Mouse (Mus musculus) MN1 (cell line): ENCODE data around the gene Pygl.
A peak's percentile ranks its signal among the peaks of the same experiment; 100 is the strongest.
"Not testable (repeated sequence)": the region's sequence is repeated elsewhere in the genome, so short reads cannot be mapped to it uniquely, and the experiment has no call there.

Source experiments
- DNase-seq: peaks from one replicate; pipeline ENCODE4 v3.0.0-alpha.2; 2016; ENCODE audit warnings: low spot score

Gene Pygl

DNA sequence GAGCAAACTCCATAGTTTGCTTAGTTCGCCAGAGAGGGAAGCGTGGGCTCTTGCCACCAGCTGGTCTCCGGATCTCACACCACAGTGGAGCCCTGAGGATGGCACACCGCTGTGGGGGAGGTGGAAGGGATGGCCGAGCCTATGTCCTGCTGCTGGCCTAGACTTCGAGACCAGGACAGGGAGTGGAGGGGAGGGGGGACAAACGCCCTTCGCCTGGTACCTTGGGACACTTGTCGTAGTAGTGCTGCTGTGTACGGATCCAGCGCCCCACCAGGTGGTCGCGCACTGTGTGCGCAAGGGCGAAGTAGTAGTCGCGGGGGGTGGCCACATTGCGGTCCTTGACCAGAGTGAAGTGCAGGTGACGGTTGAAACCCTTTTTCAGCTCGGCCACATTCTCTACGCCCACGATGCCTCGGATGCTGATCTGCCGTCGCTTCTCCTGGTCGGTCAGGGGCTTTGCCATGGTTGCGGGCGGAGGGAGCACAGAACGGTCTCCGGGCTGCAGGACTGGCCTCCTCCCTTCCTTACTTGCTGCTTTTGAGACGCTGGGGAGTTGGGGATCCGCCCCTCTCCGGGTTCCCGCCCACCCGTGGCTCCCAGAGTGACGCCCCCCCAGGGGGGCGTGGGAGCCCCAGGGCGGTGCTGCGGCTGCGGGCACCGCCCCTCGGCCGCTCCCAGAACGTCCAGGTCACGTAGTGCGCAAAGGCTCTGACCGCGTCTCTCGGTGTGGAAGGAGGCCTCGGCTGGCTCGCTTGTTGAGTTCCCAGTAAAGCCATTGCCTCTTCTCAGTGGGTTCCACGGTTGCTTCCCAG lies 4.0 kb downstream of the Pygl start:
- DNase-seq, result peak; percentile 89

DNA sequence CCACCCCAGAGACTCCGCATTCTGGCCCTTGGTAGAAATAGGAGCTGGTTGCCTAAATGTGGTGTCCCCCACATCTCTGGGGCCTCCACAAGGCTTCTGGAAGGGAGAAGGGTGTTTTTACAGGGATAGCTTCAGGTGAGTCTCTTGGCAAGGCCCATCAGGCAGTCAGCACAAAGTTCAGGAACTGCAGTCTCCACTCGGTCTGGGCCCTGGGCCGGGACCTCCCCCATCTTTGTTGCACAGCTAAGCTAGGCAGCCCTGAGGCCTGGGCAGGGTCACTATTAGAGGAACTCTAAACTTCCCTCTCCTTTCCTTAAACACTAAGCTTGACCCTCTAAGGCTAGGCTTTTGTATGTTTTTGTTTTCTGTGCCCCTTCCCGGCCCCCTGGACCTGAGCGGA lies 4.6 kb downstream of the Pygl start:
- no peak for DNase-seq

DNA sequence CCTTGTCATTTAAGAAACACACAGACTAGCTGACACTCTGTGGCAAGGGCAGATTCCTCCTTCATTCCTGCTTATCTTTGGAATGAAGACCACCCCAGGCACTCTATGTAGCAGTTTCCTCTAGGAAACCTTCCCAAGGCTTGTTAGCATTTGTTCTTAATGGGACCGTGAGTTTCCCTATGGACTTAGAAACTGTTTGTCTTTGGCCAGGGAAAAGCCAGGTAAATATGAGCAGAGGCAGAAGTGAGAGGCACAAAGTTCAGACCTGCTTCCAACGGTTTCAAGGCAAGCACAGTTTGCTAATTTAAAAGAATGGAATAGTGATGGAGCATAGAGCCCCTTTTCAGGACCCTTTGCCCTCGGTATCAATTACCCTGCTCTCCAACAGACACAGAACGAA lies 8.0 kb downstream of the Pygl start:
- DNase-seq, result no peak

DNA sequence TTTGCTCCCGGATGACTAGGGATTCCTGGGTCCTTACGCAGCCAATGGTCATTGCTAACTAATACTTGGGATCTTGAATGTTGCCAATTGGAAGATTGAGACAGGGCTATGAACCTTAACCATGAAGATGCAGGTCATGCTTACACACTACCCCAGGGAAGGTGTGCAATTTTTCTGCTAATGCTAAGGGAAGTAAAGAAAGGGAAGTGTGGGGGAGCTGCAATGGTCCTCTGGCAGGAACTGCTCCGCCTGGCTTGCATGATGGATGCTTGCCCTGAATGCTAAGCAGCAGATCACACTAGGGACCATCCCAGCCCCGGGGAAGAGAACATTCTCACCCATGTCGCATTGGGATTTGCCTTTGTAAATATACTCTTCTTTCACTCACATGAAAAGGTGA lies 9.9 kb downstream of the Pygl start:
- DNase-seq, result no peak

DNA sequence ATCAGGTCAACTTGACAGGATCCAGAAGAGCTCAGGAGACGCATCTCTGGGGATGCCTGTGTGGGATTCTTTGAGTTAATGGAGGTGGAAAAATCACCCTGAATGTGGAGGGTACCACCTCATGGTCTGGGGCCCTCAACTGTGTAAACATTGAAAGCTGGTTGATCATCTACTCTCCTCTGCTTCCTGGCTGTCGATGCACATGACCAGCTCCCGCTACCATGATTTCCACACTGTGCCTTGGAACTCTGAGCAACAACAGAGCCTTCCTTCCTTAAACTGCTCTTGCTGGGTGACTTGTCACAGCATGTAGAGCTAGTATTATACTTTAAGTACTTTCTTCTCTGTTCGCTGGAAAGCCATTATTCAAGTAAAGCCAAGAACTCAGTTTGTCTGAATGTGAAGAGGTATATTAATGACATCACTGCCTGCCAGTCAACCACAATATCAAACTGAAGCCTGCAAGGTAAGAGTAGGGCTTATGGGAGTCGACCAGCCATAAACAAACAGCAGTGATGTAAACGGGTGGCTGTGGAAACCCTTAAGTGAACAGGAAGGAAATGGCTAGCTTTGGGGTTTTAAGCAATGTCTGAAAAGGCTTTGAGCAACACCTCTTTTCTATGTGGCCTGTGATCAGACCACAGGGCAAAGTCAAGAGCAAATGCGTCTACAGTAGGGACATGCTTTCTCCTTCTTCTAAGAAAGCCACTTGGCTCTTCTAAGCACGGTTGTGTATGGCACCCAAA lies 12.3 kb downstream of the Pygl start:
- no peak for DNase-seq

DNA sequence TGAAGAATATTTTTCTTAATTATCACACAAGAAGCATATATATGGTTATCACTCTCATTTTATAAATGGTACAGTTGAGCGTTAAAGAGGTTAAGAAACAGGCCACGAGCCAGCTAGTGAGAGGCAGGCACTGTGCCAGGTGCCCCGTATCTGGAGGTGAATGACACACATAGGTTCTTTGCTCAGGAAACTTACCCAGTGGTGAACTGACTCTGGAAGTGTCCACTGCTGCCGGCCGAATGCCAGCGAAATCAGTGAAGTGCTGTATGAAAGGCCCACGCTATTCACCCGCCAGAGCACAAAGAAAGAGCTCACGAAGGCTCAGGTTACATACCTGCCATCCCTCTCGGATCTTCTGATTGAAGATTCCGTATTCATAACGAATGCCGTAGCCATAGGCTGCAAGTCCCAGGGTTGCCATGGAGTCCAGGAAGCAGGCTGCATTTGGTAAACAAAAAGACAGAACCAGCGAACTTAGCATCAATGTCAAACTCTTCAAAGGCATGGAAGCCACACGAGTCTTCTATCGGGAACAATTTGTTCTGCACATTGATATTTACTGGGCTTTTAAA lies 15.0 kb downstream of the Pygl start:
- DNase-seq, result no peak

DNA sequence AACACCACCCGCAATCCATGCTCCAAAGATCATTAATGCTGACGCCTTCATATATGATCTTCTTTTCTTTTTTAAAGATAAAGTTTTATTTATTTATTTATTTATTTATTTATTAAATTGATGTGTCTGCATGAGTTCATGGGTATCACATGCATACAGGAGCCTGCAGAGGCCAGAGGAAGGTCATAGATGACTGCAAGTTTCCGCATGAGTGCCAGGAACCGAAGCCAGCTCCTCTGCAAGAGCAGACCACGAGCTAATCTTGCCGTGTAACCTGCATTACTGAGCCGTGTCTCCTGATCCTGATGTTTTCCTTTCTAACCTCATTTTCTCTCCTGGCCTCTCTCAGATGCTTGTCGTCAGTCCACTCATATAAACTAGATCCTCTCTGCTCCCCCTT lies 17.0 kb downstream of the Pygl start:
- DNase-seq, result no peak

DNA sequence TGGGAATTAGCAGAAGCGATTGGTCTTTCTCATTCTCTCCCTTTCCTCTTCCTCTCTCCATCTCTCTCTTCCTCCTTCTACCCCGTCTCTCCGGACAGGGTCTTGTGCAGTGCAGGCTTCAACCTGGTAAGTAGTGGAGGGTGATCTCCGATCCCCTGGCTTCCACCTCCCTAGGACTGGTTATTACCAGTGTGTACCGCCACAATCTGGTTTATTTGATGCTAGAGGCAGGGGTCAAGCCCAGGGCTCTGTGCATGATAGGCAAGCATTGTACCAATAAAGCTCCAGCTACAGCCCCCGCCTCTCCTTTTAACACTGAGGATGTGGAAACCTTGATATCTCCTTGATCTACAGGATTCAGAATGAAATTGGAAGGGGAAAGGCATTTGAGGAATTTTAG lies 17.7 kb downstream of the Pygl start:
- no peak for DNase-seq

DNA sequence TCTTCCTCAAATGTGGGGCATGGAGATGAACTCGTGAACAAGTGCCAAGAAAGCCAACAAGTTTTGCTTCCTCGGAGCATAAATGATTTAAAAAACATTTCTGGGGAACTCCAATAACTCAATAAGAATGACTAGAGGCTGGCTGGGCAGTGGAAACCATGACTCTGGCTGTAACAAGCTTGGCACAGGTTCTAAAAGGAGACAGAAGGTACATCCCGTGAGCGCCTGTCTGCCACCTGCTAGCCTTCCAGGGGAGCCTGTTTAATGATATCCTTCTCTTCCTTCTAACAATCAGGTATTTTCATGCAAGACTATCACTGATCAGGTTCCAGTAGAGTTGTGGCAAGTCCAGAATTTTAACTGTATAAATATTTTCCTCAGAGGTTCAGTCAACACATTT lies 18.8 kb downstream of the Pygl start:
- no peak for DNase-seq

DNA sequence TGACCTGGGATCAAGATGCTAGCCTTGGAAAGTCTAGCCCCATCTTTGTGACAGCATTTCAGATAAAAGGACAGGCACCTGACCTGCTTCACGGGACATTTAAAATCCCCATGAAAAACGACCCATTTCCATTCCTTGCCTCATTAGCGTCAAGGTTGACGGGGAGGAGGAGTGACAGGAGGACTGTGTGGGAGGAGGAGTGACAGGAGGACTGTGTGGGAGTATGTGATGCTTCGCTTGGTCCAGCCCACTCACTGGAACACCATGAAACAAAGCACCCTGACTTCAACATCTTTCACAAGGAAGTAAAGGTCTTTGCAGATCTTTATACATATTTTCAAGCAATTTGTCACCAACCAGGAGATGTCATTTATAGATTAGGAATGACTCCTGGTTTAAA lies 23.1 kb downstream of the Pygl start:
- DNase-seq, result no peak

DNA sequence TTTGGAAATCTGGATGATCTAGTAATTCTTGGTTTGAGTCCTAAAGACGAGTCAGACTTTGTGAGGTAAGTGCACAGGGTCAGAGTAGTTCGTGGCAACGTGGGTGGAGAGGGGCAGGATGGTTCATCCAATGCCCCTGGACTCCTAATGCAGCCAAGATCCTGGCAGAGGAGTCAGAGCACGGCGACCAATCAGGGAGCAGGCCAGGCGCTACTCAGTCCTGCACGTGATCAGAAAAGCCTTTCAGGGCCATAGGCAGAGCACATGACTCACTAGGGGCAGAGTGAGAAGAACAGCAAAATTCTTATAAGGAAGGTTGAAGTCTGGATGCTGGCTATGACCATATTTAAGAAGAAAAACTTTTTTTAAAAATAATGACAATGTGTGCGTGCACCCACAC lies 26.9 kb downstream of the Pygl start:
- DNase-seq, result no peak

DNA sequence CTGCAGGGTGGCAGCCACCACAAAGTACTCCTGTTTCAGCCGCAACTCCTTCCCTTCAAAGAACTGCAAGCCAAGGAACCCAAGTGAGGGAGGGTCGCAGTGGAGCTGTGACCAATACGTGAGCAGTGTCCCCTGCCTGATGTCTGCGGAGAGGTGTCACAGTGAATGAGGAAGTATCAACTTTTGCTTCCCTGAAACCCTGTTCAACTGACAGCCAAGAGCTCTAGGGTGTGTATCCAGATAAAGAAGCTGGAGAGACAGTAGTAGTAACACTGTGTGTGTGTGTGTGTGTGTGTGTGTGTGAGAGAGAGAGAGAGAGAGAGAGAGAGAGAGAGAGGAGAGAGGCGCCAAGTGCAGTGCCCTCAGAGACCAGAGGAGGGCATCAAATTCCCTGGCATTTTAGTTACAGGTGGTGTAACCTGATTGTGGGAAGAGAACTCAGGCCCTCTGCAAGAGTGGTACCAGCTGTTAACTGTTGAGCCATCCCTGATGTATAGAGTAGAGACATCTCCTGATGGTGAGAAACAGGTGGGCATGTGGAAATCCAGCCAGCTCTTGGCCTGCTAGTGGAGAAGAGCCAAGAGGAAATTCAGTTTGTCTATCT lies 29.3 kb downstream of the Pygl start:
- DNase-seq, result no peak

DNA sequence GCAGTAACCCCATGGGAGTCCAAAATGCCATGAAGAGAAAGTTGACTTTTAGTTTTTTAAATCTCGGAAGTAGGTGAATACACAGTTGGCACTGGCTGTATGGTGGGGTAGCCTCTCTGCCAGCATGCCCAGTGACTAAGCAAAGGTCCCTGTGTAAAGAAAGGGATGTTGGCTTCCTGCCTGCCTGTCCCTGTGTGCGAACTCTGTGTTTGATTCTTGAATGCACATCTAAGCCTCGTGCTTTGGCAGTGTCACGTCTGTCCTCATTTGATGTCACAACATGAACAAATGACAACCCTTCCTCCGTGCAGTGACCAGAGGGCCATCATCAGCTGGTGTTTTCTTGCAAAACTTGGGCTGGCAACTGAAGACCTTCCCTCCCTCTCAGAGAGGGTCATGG lies 34.9 kb downstream of the Pygl start:
- no peak for DNase-seq

DNA sequence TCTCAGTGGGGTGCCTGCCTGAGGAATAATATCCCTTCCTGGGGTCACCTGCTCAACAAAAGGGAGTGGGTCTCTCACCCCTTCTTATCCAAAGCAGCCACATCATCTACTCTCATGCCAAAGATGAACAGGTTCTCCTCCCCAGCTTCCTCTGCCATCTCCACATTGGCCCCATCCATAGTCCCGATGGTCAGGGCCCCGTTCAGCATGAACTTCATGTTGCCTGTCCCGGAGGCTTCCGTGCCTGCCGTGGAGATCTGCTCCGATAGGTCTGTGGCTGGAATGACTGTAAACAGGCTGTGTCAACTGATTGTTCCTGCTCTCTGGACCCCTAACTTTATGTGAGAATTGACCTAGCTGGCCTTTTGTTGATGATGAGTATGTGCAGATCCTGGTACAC lies 35.9 kb downstream of the Pygl start:
- no peak for DNase-seq

DNA sequence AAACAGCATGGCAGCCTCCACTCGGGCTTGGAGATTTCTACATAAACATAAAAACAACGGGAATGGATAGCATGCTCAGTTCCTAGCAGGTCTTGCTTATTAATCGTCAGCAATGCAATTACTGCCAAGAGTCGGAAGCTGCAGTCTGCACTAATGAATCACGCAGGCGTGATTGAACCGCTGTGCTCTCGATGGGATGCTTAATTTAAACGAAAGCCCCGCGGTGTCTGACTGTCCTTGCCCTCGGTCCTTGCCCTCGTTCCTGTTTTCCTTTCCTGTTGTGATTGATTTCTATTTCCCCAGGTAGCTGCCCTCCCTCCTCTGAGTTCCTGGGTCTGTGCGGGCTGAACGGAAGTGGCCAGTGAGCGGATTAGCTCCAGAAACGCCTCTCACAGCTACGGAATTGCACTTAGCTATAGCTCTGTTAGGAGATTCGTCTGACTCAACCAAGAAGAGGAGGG lies 39.0 kb downstream of the Pygl start:
- DNase-seq, result peak; percentile 58

DNA sequence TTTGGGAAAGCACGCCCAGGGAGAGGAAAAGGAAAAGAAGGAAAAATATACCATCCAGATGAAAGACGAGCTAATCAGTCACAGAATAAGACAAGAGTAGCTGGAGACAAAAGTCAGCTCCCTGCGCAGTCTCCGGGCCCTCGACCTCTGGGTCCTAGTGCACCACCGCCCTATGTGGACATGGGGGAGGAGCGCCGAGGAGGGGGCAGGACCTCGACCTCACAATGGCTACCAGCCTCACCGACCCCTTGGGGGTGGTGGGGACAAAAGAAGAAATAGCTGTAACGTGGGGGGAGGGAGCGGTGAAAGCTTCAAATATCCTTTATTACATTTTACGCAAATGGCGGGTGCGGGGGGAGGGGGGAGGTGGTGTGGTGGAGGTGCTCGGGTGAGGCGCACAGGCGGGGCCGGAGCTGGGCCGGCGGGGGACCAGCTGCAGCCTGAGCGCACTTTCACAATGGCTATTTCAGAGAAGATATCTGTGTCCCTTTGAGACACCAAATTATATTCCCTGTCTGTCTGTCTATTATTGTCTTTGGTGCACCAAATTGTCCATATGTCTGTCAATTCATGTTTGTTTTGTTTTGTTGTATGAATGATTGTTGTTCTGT lies 47.0 kb downstream of the Pygl start:
- DNase-seq, result no peak

DNA sequence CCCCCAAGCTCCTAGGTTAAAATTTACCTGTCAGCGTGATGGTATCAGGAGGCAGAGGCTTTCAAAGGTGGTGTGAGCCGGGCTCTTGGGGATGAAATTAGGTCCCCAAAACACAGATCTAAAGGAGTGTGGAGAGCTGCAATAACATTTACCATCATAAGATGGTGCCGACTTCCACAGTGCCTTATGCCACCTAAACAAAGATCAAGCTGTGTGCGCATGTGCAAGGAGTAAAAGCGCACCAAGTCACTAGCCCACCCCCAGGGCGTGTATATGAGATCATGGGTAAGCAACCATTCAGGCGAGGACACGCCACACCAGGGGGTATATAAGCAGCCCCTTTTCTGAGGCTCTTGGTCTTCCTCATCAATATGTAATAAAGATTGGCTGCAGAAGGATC lies 47.8 kb downstream of the Pygl start:
- not testable (repeated sequence) for DNase-seq

DNA sequence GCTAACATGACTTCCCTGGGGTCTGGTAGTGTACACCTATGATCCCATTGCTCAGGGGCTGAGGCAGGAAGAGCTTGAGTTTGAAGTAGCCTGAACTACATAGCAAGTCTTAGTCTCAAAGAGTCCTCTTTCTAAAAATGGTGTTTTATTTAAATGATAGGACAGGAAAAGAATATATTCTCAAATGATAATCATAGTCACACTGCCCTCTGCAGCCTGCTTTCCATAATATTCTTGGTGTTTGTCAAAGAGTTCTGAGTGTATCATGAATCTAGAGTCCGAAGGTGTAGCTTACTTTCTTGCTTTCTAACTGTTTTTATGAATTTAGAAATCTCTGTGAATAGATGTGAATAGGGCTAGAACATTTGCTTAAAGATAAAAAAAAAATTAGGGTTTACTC lies 61.3 kb downstream of the Pygl start:
- no peak for DNase-seq

DNA sequence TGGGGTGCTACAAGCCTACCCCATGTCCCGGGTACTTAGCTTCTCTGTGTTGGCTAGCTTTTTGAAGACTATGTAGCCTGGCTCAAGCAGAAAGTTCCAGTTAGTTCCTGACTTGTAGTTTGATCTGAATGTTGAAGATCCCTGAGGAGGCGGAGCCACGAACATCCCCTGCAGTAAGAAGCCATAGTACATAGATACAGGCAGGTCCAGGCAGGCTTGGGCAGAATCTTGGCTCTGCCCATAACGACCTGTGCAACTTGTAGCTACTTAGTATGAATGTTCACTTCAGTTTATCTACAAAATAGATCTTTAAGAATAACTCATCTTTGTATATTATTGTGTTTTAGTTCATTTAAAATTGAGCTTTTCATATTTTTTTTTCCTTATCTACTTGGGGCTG lies 63.3 kb downstream of the Pygl start:
- DNase-seq, result no peak

DNA sequence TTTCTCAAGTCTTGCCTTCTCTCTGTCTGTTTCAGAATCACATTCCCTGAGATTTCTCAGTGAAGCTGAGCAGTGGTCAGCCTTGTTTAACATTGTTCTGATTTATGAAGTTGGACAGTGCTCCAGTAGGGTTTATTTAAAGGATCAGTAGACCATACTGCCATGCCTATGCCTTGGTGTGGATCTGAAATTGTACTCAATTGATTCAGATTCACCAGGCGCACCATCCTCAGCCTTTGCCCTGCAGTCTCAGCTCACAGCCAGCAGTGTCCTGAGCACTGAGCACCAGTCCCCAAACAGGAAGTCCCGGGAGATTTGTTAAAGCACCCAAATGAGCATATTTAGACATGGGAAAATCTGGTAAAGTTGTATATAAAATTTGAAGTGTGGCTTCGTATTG lies 66.5 kb downstream of the Pygl start:
- no peak for DNase-seq

DNA sequence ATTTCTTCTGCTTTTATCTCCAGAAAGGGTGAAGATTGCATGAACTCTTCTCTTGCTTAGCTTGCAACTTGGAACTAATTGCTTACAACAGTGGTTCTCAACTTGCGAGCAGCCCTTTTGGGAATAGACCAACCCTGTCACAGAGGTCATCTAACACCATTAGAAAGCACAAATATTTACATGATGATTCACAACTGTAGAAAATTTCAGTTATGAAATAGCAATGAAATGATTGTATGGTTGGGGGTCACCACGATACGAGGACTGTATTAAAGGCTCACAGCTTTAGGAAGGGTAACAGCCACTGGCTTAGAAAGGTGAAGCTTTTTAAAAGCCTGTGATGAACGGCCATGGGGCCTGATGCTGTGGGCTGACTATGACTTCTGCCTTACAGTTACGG lies 70.2 kb downstream of the Pygl start:
- DNase-seq, result no peak

DNA sequence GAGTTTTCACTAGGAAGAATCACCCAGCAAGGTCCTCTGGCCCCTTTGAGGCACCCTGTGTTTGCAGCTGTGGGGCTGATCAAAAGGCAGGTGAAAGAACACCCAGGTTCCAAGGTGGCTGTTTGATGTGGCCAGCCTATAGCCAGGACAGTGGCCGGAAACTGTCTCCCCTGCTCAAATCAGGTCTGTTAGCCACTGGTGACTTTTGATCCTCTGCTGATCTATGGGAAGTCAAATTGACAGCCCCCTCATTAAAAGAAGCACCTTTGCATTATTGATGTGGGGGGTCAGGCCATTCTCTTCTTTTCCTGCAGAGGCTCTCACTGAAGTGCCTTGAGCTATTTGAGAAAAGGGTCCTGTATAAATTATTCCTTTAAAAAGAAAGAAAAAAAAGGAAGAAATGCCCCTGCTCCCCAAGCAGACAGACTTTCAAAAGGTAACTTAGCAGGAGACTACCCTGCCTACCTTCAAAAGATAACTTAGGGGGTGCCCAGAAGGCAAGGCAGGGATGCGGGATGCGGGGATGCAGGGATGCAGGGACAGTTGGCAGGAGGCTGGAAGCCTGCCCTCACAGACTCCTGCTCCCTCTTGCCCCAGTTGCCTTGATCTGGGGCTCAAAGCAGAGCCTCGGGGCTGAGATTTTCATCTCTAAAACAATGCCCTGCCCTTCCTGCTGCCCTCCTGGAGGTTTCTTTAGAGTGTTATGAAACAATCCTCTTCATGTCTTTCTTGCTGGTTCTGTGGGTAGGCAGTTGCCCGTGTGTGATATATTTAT lies 73.8 kb downstream of the Pygl start:
- no peak for DNase-seq
